Mouse (Mus musculus) regulatory T cell (primary cell): Measurements from ENCODE around the gene Atp12a.

Experiments used
- in situ Hi-C: fragments of 300-600 bp; cut with MboI, MseI; formaldehyde crosslinking; loops from one replicate; pipeline ENCODE4 v1.15.1; 2025; ENCODE audit warnings: high pct_unique_total_duplicates

Atp12a gene

GRCm38 (mm10) chr14:56377745-56378144 lies 12.9 kb downstream of the Atp12a start:
- in situ Hi-C loops: loop anchor here (5.0 kb wide), 1 partner anchor 90 kb away; no protein-coding TSS in a partner anchor

- in situ Hi-C loops: loop anchor here (5.0 kb wide), 1 partner anchor 88 kb away; no protein-coding TSS in a partner anchor
These were observed 14.5 kb downstream of the Atp12a start for GRCm38 (mm10) chr14:56379336-56379735.

GRCm38 (mm10) chr14:56382366-56382765 lies 17.5 kb downstream of the Atp12a start:
- in situ Hi-C loops: no loop called here

- in situ Hi-C loops: no loop called here
These were observed 25.4 kb downstream of the Atp12a start for GRCm38 (mm10) chr14:56390247-56390646.

- in situ Hi-C loops: no loop called here
These were observed 28.9 kb downstream of the Atp12a start for GRCm38 (mm10) chr14:56393704-56394312.

GRCm38 (mm10) chr14:56398001-56398400 lies 33.1 kb downstream of the Atp12a start:
- in situ Hi-C loops: no loop called here

- in situ Hi-C loops: no loop called here
These were observed 37.6 kb downstream of the Atp12a start, which contains the start of gene Rnf17 for GRCm38 (mm10) chr14:56402311-56403071. Gene Rnf17 (plus strand): TSS chr14:56402581.

GRCm38 (mm10) chr14:56403072-56403375 lies 38.2 kb downstream of the Atp12a start:
- in situ Hi-C loops: no loop called here
